Mouse (Mus musculus) cortical plate, adult 2 months (tissue): ENCODE measurements around the gene Gm44. TPM values are rescaled to one million over a fixed set of nuclear protein-coding genes. Genes with fewer than 3 reads are reported as not detected.
"Not testable (repeated sequence)": the region's sequence is repeated elsewhere in the genome, so short reads cannot be mapped to it uniquely, and the experiment has no call there.

Experiments
- H3K27ac ChIP-seq: fragments of 200-500 bp; 2 replicates; pipeline ENCODE4 v1.5.1; 2012; ENCODE audit warnings: low read length, control low read depth, inconsistent platforms; ENCODE audit not compliant: insufficient read depth
- H3K4me1 ChIP-seq: fragments of 200-500 bp; 2 replicates; pipeline ENCODE4 v1.6.1; 2011; ENCODE audit warnings: low read length; ENCODE audit not compliant: control insufficient read depth, insufficient read depth
- H3K4me3 ChIP-seq: fragments of 200-500 bp; 2 replicates; pipeline ENCODE4 v1.5.1; 2011; ENCODE audit warnings: mild to moderate bottlenecking, low read length, control low read depth; ENCODE audit not compliant: insufficient read depth
- CTCF ChIP-seq: fragments of 200-500 bp; IDR thresholded peaks from 2 replicates; pipeline ENCODE4 v1.5.1; 2011; ENCODE audit warnings: mild to moderate bottlenecking, control low read depth, low read length; ENCODE audit not compliant: insufficient read depth; ENCODE audit errors: extremely low read depth
- POLR2A ChIP-seq: fragments of 200-500 bp; IDR thresholded peaks from 2 replicates; pipeline ENCODE4 v1.6.1; 2011; ENCODE audit warnings: mild to moderate bottlenecking, low read length, control low read depth; ENCODE audit not compliant: insufficient read depth; ENCODE audit errors: extremely low read depth
- polyA plus RNA-seq: library from polyadenylated mRNA; depleted of rRNA; stranded (reverse); fragments of >200 nt; gene quantifications from 2 replicates; pipeline ENCODE4 v1.2.3, GENCODE M21; 2012; rRNA removed

Gm44 gene
- not detected in 2 replicates for polyA plus RNA-seq

GRCm38 (mm10) chrX:90891842-90892241 lies at the start of gene Gm44:
Gene Gm44 (plus strand): TSS chrX:90892142.
- H3K27ac ChIP-seq = no peak within 1 kb of the TSS
- H3K4me3 ChIP-seq = no peak within 1 kb of the TSS
- TF ChIP-seq CTCF (no peak), POLR2A (no peak)
- H3K4me1 ChIP-seq = no peaks in the 10 kb centered on the region

GRCm38 (mm10) chrX:90927989-90928388 lies 36.0 kb downstream of the Gm44 start:
- Histone ChIP-seq H3K4me3 (no peak overlapping the region), H3K27ac (no peak overlapping the region), H3K4me1 (no peaks in the 10 kb centered on the region)
- TF ChIP-seq CTCF (no peak), POLR2A (no peak)

- not testable (repeated sequence) for H3K4me1 ChIP-seq, H3K27ac ChIP-seq, H3K4me3 ChIP-seq
Observed at GRCm38 (mm10) chrX:90938211-90938610, 46.3 kb downstream of the Gm44 start.
